Mouse (Mus musculus): ENCODE results near the gene Ndufaf2.

GRCm38 (mm10) chr13:108095617-108096016 lies 62.8 kb downstream of the Ndufaf2 start:
- TF ChIP-seq GATA1 (IDR thresholded peaks at IDR 0.05; ENCODE audit: low read length) (no peak), TAL1 (IDR thresholded peaks at IDR 0.05; ENCODE audit: low read length) (no peak)
